Mouse (Mus musculus): Measurements from ENCODE around the gene Hoxd3. TPM values are rescaled to one million over a fixed set of nuclear protein-coding genes. Genes with fewer than 3 reads are reported as not detected.

Gene Hoxd3
- total RNA-seq, 2 experiments from 2014 or later: 0.89 to 0.90 TPM

- no peak for DNase-seq (ENCODE audit: low spot score in 2 of 2)
Observed at GRCm38 (mm10) chr2:74691995-74692807, 19.5 kb upstream of the Hoxd3 start.

- no peak for DNase-seq (ENCODE audit: low spot score in 2 of 2)
Observed at GRCm38 (mm10) chr2:74692808-74693431, 18.8 kb upstream of the Hoxd3 start.

GRCm38 (mm10) chr2:74693432-74693827 is 18.3 kb upstream of the Hoxd3 start:
- no peak for DNase-seq (ENCODE audit: low spot score in 2 of 2)

GRCm38 (mm10) chr2:74694066-74694465 is 17.7 kb upstream of the Hoxd3 start:
- no peak for DNase-seq (ENCODE audit: low spot score in 2 of 2)

- DNase-seq (ENCODE audit: low spot score in 2 of 2): no peak
Observed at GRCm38 (mm10) chr2:74695383-74695782, 16.3 kb upstream of the Hoxd3 start.

- DNase-seq (ENCODE audit: low spot score in 2 of 2): no peak
Observed at GRCm38 (mm10) chr2:74695813-74696430, 15.8 kb upstream of the Hoxd3 start.

- DNase-seq (ENCODE audit: low spot score in 2 of 2): no peak
Observed at GRCm38 (mm10) chr2:74696442-74697335, 15.0 kb upstream of the Hoxd3 start.

- peak; percentile 67 to 76 for DNase-seq (ENCODE audit: low spot score in 2 of 2)
Observed at GRCm38 (mm10) chr2:74697567-74698121, 14.1 kb upstream of the Hoxd3 start, which contains the start of gene Hoxd9. TSS of gene Hoxd9 (plus strand) at chr2:74697727.

- peak in 1 of 2 experiments; percentile 57 for DNase-seq (ENCODE audit: low spot score in 2 of 2)
Observed at GRCm38 (mm10) chr2:74698201-74699052, 13.3 kb upstream of the Hoxd3 start.

GRCm38 (mm10) chr2:74699053-74699430 is 12.7 kb upstream of the Hoxd3 start:
- no peak for DNase-seq (ENCODE audit: low spot score in 2 of 2)

- DNase-seq (ENCODE audit: low spot score in 2 of 2): no peak
Observed at GRCm38 (mm10) chr2:74699664-74700545, 11.8 kb upstream of the Hoxd3 start.

GRCm38 (mm10) chr2:74700546-74701112 is 11.1 kb upstream of the Hoxd3 start:
- no peak for DNase-seq (ENCODE audit: low spot score in 2 of 2)

- DNase-seq (ENCODE audit: low spot score in 2 of 2): peak; percentile 82 to 84
Observed at GRCm38 (mm10) chr2:74701949-74702819, 9.5 kb upstream of the Hoxd3 start.

- DNase-seq (ENCODE audit: low spot score in 2 of 2): no peak
Observed at GRCm38 (mm10) chr2:74702820-74703219, 8.9 kb upstream of the Hoxd3 start.

- no peak for DNase-seq (ENCODE audit: low spot score in 2 of 2)
Observed at GRCm38 (mm10) chr2:74703317-74703716, 8.4 kb upstream of the Hoxd3 start.

GRCm38 (mm10) chr2:74703720-74704392 is 7.9 kb upstream of the Hoxd3 start:
- DNase-seq (ENCODE audit: low spot score in 2 of 2): no peak
